Mouse (Mus musculus): ENCODE measurements around the gene Sugp1.
"Not testable (repeated sequence)": the region's sequence is repeated elsewhere in the genome, so short reads cannot be mapped to it uniquely, and the experiment has no call there.

DNA sequence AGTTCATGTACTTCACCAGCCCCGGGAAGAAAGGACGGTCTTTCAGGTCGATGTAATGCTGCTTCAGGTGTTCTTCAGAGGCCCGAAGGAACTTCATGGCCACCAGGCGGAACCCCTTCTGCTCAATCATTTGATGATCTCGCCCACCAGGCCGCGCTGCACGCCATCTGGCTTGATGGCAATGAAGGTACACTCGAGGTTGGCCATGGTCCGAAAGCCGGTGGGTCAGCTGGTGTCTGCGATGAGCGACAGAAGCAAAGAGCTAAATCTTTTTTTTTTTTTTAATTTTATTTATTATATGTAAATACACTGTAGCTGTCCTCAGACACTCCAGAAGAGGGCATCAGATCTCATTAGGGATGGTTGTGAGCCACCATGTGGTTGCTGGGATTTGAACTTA lies 31.8 kb upstream of the Sugp1 start:
- TF ChIP-seq POLR2A (IDR thresholded peaks at IDR 0.05; ENCODE audit: borderline replicate concordance, insufficient read depth, low read length); CTCF (IDR thresholded peaks at IDR 0.05; ENCODE audit: borderline replicate concordance, insufficient read depth, low read depth, low read length): not testable (repeated sequence)
